16 mouse cellular contexts compared by ENCODE assay signal in the genomic region with DNA sequence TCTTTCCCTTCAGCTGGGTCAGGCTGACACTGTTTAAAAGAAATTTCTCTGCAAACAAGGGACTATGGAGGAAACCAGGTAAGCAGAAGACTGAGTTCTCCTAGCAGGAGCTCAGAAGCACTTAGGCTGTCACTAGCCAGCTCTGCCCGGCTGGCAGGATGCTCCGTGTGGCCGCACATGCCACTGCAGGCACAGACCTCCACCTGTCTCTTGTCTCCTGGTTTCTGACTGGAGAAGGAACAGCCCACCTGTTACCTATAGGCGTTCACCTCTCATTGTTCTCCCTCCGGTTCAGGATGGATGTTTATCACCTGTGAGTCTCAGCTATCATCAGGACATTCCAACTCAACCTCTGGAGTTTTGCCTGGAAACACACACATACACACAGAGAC. TPM values are rescaled to one million over a fixed set of nuclear protein-coding genes. Genes with fewer than 3 reads are reported as not detected.
"Had no signal": no experiment of that assay in that cellular context is flagged by ENCODE, and none has a peak within 500 bp of the region (broad histone marks: within the 10 kb centered on the region; RNA-seq: fewer than 3 reads in every experiment).

No protein-coding gene starts in this region.

- H3K27ac ChIP-seq: kidney, postnatal 0 days; limb, embryonic 15.5 days; liver, embryonic 12.5 days; neural tube, embryonic 12.5 days; stomach, postnatal 0 days had no signal

- DNase-seq: kidney, adult 9 months; kidney, postnatal 36 days; layer of hippocampus, adult 9-11 months; layer of hippocampus, postnatal 36 days; lung, adult 18-20 months; lung, postnatal 14 days; midbrain, embryonic 14.5 days; thymus, postnatal 4 days had no signal

- H3K4me3 ChIP-seq: limb, embryonic 15.5 days; liver, embryonic 12.5 days; neural tube, embryonic 12.5 days had no signal

- H3K9ac ChIP-seq: limb, embryonic 15.5 days; liver, embryonic 12.5 days; neural tube, embryonic 12.5 days had no signal

- H3K4me2 ChIP-seq: limb, embryonic 15.5 days; liver, embryonic 12.5 days; neural tube, embryonic 12.5 days had no signal

- H3K9me3 ChIP-seq: limb, embryonic 15.5 days; liver, embryonic 12.5 days; neural tube, embryonic 12.5 days had no signal

- H3K36me3 ChIP-seq: limb, embryonic 15.5 days; liver, embryonic 12.5 days; neural tube, embryonic 12.5 days had no signal

- ATAC-seq: liver, embryonic 12.5 days had no signal

RNA-seq across cellular contexts. Expression of a gene that starts 23.9 kb away (rescaled TPM):
- total RNA-seq: monocyte, adult 5-6 weeks had no signal

RNA-seq across cellular contexts. Expression of a gene that starts 35.9 kb away (rescaled TPM):
- total RNA-seq: monocyte, adult 5-6 weeks; neutrophil, adult 5-6 weeks had no signal
- polyA plus RNA-seq: limb, embryonic 11.5 days; midbrain, embryonic 14.5 days had no signal
